Mouse (Mus musculus) forebrain, embryonic 11.5 days (tissue): ENCODE data around the gene Pou6f1. TPM values are rescaled to one million over a fixed set of nuclear protein-coding genes. Genes with fewer than 3 reads are reported as not detected.
"Not testable (repeated sequence)": the region's sequence is repeated elsewhere in the genome, so short reads cannot be mapped to it uniquely, and the experiment has no call there.

Experiments used
- ATAC-seq: fragments of 200-750 bp; cut with Nextera tagmentation; replicated peaks from 2 replicates; pipeline ENCODE4 v1.8.0; 2017; ENCODE audit warnings: moderate TSS enrichment; ENCODE audit not compliant: low FRiP score
- DNase-seq: peaks from one replicate; pipeline ENCODE4 v3.0.0-alpha.2; 2017; ENCODE audit warnings: low spot score
- H3K27ac ChIP-seq: fragments of 300-500 bp; sonication (generic); 2 replicates; pipeline ENCODE4 v1.5.1; 2014; ENCODE audit warnings: low read depth, low read length
- H3K27me3 ChIP-seq: fragments of 300-500 bp; sonication (generic); 2 replicates; pipeline ENCODE4 v1.6.1; 2014; ENCODE audit warnings: mild to moderate bottlenecking, low read length, mixed read lengths; ENCODE audit not compliant: control insufficient read depth, insufficient read depth
- H3K36me3 ChIP-seq: fragments of 300-500 bp; sonication (generic); 2 replicates; pipeline ENCODE4 v1.6.1; 2014; ENCODE audit warnings: mild to moderate bottlenecking, low read length, moderate library complexity, mixed read lengths; ENCODE audit not compliant: control insufficient read depth, insufficient read depth
- H3K4me1 ChIP-seq: fragments of 300-500 bp; sonication (generic); replicated peaks from 2 replicates; pipeline ENCODE4 v1.6.1; 2014; ENCODE audit warnings: low read length, mixed read lengths; ENCODE audit not compliant: control insufficient read depth, insufficient read depth
- H3K4me2 ChIP-seq: fragments of 300-500 bp; sonication (generic); 2 replicates; pipeline ENCODE4 v1.6.1; 2014; ENCODE audit warnings: low read depth, mild to moderate bottlenecking, low read length, moderate library complexity, mixed read lengths; ENCODE audit not compliant: severe bottlenecking
- H3K4me3 ChIP-seq: fragments of 300-500 bp; sonication (generic); 2 replicates; pipeline ENCODE4 v1.5.1; 2014; ENCODE audit warnings: low read depth, low read length
- H3K9ac ChIP-seq: fragments of 300-500 bp; sonication (generic); 2 replicates; pipeline ENCODE4 v1.6.1; 2014; ENCODE audit warnings: low read length
- H3K9me3 ChIP-seq: fragments of 300-500 bp; sonication (generic); 2 replicates; pipeline ENCODE4 v1.6.1; 2016; ENCODE audit warnings: low read length, mixed read lengths; ENCODE audit not compliant: control insufficient read depth
- WGBS: fragments of 180-500 bp; shearing (Covaris S2); extraction: QIAGEN DNeasy Blood & Tissue Kit; methylation state at CpG from one replicate; pipeline ENCODE4 v1.1.7; 2014; 5-methylcytosine and 5-hydroxymethylcytosine counted together
- polyA plus RNA-seq: library from polyadenylated mRNA; unstranded; fragments of >200 nt; fragmentation: Nextera tagmentation; extraction: Ambion mirVana; gene quantifications from 2 replicates; pipeline ENCODE4 v1.2.1, GENCODE M21; 2014

The Pou6f1 gene
- polyA plus RNA-seq, 1 experiment from 2014 or later = 15.6 TPM

DNA sequence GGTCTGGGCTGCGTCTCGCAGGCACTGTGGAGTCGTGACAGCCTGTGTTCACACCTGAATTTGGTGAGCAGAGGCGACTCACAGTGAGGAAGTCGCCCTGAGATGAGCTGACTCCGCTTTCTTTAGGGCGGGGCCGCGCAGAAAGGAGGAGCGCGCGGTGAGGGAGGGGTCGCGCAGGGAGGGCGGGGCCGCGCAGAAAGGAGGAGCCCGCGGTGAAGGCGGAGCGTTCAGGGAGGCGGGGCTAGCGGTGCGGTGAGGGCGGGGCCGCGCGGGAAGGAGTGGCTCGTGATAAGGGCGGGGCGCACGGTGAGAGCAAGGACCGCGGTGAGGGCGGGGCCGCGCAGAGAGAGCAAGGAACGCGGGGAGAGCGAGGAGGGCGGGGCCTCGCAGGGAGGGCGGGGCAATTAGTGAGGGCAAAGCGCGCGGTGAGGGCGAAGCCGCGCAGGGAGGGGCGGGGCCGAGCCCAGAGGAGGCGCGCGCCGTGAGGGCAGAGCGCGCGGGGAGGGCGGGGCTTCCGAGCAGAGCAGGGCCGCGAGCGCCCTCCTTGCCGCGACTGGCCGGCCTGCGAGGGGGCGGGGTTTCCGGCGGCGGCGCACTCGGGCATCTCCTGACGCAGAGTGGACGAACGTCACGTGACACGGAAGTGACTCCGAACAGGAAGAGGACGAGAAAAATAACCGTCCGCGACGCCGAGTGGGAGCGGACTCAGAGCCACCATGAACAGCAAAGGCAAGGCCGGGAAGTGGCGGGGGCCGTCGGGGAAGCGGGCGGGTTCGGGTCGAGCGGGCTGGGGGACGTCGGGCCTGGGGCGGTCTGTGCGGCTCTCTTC lies 15.4 kb upstream of the Pou6f1 start, which contains the start of gene Dazap2:
Gene Dazap2 (plus strand): TSS at position 354 of the 829 bp plus-strand sequence.
- peak within 1 kb of the TSS; percentile 90 for H3K4me3 ChIP-seq
- H3K9ac ChIP-seq = peak within 1 kb of the TSS; percentile 87
- no peaks in the 10 kb centered on the region for H3K27me3 ChIP-seq
- H3K36me3 ChIP-seq = 0 out of 2 replicates have a peak, but pooled peaks cover 8% of the 10 kb centered on the region
- H3K4me1 ChIP-seq = peaks cover 7% of the 10 kb centered on the region; the same call in 1 of the 2 replicates
- H3K27ac ChIP-seq = peak within 1 kb of the TSS; percentile 94
- ATAC-seq (peak; percentile 90), DNase-seq (peak; percentile 100)
- peak within 1 kb of the TSS; percentile 83 for H3K4me2 ChIP-seq
- no peaks in the 10 kb centered on the region for H3K9me3 ChIP-seq
- WGBS = under 1% methylated on average over 88 of the region's 99 CpGs

DNA sequence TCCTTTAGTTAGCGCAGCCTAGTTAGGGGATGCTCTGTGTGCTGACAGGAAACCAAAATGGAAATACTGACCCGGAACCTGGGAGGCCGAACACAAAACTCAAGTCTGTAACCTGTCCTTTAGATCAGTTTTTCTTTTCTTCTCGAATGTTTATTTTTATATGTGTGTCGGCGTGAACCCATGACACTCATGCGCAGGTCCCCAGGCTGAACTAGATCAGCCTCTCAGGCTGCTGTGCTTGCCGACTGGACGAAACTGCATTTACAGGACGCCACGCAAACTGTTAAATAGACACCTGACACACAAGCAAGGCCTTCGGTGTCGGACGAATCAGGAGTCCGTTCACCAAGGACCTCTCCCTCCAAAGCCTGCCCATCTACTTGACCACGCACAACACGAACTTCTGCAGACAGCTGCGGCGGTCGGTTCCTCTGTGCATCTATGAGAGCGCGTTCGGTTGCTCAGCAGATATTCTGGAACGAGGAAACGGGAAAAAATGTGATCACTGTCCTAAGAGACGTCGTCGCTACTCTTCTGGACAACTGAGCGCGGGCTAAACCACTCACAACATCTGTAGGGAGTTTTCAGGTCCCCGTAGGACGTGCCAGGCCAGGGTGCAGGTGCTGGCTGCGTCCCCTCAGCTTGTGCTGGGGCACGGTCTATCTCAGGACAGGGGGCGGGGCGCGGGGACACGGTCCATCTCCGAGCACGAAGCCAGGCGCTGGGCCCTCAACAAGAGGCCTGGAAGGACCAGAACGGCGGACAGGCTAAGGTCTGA lies 14.6 kb upstream of the Pou6f1 start:
- peak; percentile 60 for DNase-seq
- Histone ChIP-seq H3K4me2 (peak overlapping the region; percentile 73), H3K27me3 (no peaks in the 10 kb centered on the region), H3K9me3 (no peaks in the 10 kb centered on the region), H3K27ac (no peak overlapping the region), H3K9ac (peak overlapping the region; percentile 53), H3K4me3 (peak overlapping the region; percentile 90), H3K36me3 (0 out of 2 replicates have a peak, but pooled peaks cover 8% of the 10 kb centered on the region), H3K4me1 (peaks cover 7% of the 10 kb centered on the region; the same call in 1 of the 2 replicates)
- 11% methylated on average over 43 of the region's 43 CpGs for WGBS
- ATAC-seq = no peak

DNA sequence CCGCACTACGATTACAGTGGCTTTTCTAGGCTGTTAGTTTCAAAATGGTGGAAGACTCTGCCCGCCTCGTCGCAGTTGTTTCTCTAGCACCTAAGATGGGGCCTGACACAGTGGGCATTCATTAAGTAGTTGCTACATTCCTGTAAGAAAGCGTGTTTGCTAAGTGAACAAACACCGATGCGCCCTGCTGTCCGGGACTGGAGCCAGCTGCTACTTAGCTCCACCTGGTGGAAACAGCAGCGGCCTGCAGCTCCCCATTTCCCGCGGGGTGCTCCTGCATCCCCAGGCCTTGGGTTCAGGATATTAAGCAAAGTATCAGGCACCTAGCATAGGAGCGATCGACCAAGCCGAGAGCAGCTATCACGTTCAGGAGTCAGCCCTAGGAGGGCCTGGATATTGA lies 13.8 kb upstream of the Pou6f1 start:
- WGBS = 10% methylated on average over 16 of the region's 16 CpGs
- ATAC-seq = no peak
- Histone ChIP-seq H3K9me3 (no peaks in the 10 kb centered on the region), H3K4me1 (peaks cover 7% of the 10 kb centered on the region; the same call in 1 of the 2 replicates), H3K4me2 (peak overlapping the region; percentile 40; the same call in 1 of the 2 replicates), H3K9ac (0 out of 2 replicates have a peak overlapping the region, but pooled peaks have one; percentile 35), H3K27ac (no peak overlapping the region), H3K4me3 (no peak overlapping the region), H3K27me3 (no peaks in the 10 kb centered on the region), H3K36me3 (0 out of 2 replicates have a peak, but pooled peaks cover 2% of the 10 kb centered on the region)
- peak; percentile 91 for DNase-seq

DNA sequence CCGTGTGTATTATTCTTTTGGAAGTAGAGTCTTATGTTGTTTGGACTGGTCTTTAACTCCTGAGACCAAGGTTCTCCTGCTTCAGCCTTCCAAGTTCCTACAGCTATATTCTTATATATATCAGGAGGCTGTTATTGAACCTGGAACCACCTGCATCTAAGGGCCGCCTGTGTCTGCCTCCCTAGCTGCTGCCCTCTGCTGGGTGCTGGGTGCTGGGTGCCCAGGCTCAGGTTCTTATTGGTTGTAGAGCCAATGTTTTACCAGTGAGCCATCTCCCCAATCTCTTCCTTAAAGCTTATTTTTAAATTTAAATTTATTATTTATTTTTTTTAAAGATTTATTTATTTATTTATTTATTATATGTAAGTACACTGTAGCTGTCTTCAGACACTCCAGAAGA lies 12.6 kb upstream of the Pou6f1 start:
- no peak overlapping the region for H3K27ac ChIP-seq
- no peak overlapping the region for H3K4me2 ChIP-seq
- no peak overlapping the region for H3K4me3 ChIP-seq
- H3K27me3 ChIP-seq = no peaks in the 10 kb centered on the region
- 64% methylated on average over 2 of the region's 2 CpGs for WGBS
- no peak for ATAC-seq
- H3K36me3 ChIP-seq = no peaks in the 10 kb centered on the region
- DNase-seq = no peak
- peaks cover 7% of the 10 kb centered on the region; the same call in 1 of the 2 replicates for H3K4me1 ChIP-seq
- no peak overlapping the region for H3K9ac ChIP-seq
- H3K9me3 ChIP-seq = no peaks in the 10 kb centered on the region

DNA sequence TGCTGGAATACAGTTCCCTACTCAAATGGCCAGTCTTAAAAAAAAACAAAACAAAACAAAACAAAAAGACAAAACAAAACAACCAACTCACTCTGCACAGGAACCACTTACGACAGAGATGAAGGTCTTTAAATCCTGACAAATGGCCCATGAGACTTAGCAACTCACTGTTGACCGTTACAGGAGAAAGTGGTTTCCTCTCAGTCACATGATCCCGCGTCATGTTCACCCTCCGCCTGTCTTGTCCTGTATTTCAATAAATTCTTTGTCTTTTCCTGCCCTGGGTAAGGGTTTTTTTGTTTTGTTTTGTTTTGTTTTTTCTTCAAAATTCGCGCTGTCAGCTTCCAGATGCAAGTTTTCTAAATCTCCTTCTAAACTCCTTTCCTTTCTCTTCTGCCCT lies 12.2 kb upstream of the Pou6f1 start:
- Histone ChIP-seq H3K4me1 (peaks cover 7% of the 10 kb centered on the region; the same call in 1 of the 2 replicates), H3K36me3 (no peaks in the 10 kb centered on the region), H3K4me3 (no peak overlapping the region), H3K9me3 (no peaks in the 10 kb centered on the region), H3K27me3 (no peaks in the 10 kb centered on the region), H3K9ac (no peak overlapping the region), H3K27ac (no peak overlapping the region), H3K4me2 (no peak overlapping the region)
- DNase-seq = no peak
- no peak for ATAC-seq
- WGBS = 91% methylated on average over 7 of the region's 7 CpGs

DNA sequence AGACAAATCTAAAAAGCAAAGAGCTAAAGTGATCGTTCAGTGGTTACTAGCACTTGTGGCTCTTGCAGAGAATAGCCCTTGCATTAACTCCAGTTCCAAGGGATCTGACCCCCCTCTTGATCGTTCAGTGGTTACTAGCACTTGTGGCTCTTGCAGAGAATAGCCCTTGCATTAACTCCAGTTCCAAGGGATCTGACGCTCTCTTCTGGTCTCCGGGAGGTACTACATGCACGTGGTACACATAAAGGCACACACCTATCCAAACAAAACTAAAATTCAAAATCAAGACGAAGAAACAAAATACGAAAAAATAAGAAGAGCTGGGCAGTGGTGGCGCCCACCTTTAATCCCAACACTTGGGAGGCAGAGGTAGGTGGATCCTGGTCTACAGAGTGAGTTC lies 6.9 kb upstream of the Pou6f1 start:
- H3K36me3 ChIP-seq, H3K4me2 ChIP-seq, H3K4me3 ChIP-seq, H3K9ac ChIP-seq, H3K9me3 ChIP-seq, H3K4me1 ChIP-seq, DNase-seq, ATAC-seq, H3K27ac ChIP-seq, H3K27me3 ChIP-seq: not testable (repeated sequence)
- 90% methylated on average over 8 of the region's 8 CpGs for WGBS

DNA sequence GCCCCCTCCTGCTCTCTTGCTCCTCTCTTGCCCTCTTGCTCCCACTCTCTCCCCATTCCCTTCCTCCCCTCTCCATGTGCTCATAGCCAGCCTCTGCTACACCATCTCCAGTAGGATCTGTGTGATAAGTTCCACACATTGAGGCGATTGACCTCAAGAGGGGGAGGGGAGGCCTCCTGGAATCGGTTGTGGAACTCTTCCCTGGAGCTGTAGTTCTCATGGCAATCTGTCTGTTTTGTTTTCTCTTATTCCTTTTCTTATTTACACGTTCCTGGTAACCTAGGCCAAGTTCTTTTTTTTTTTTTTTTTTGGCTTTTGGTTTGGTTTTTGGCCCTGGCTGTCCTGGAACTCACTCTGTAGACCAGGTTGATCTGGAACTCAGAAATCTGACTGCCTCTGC lies 1.9 kb upstream of the Pou6f1 start:
- H3K27me3 ChIP-seq = peaks cover 13% of the 10 kb centered on the region
- peaks cover 12% of the 10 kb centered on the region for H3K4me1 ChIP-seq
- no peak overlapping the region for H3K9ac ChIP-seq
- no peak overlapping the region for H3K4me2 ChIP-seq
- ATAC-seq = no peak
- no peak overlapping the region for H3K4me3 ChIP-seq
- no peak overlapping the region for H3K27ac ChIP-seq
- H3K9me3 ChIP-seq = no peaks in the 10 kb centered on the region
- DNase-seq = no peak
- 47% methylated on average over 3 of the region's 3 CpGs for WGBS
- H3K36me3 ChIP-seq = no peaks in the 10 kb centered on the region

DNA sequence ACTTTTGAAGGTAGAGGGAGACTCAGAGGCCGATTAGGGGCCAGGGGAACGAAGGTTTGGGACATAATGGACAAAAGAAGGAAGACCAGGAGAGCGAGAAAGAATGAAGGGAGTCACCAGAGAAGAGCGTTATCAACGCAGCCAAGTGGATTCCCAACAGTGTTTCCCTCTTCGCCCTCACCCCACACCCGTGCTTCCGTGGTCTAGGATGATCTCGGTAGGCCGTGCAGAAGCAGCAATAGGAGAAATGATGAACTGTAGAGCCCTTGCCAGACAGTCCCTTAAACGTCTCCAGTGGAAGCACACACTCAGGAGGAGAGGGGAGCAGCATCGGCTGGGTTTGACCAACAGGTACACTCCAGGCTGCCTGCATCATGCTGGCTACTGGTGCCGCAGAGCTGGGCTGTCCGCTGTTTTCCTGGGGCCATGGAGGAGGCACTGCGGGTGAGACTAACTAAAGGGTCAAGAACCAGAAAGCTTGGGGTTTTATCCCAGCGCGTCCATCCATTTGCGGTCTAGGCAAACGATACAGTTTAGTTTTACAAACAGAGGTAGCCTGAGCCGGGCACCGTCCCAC lies 1.0 kb upstream of the Pou6f1 start:
- peaks cover 12% of the 10 kb centered on the region for H3K4me1 ChIP-seq
- peaks cover 13% of the 10 kb centered on the region for H3K27me3 ChIP-seq
- ATAC-seq (no peak), DNase-seq (no peak)
- no peaks in the 10 kb centered on the region for H3K9me3 ChIP-seq
- H3K4me3 ChIP-seq = peak overlapping the region; percentile 81; the same call in 1 of the 2 replicates
- H3K27ac ChIP-seq = no peak overlapping the region
- H3K4me2 ChIP-seq = no peak overlapping the region; the same call in 1 of the 2 replicates
- no peaks in the 10 kb centered on the region for H3K36me3 ChIP-seq
- no peak overlapping the region; the same call in 1 of the 2 replicates for H3K9ac ChIP-seq
- 12% methylated on average over 21 of the region's 21 CpGs for WGBS
